Mouse (Mus musculus) heart, embryonic 15.5 days (tissue): ENCODE measurements around the gene Olig2. TPM values are rescaled to one million over a fixed set of nuclear protein-coding genes. Genes with fewer than 3 reads are reported as not detected.
A peak's percentile ranks its signal among the peaks of the same experiment; 100 is the strongest.

Experiments used
- ATAC-seq: fragments of 200-750 bp; cut with Nextera tagmentation; replicated peaks from 2 replicates; pipeline ENCODE4 v1.8.0; 2017; ENCODE audit warnings: low read depth, moderate TSS enrichment; ENCODE audit not compliant: insufficient number of reproducible peaks, insufficient read depth, low FRiP score
- H3K27ac ChIP-seq: fragments of 300-500 bp; sonication (generic); 2 replicates; pipeline ENCODE4 v1.5.1; 2015; ENCODE audit warnings: mild to moderate bottlenecking, inconsistent platforms
- H3K27me3 ChIP-seq: fragments of 300-500 bp; sonication (generic); 2 replicates; pipeline ENCODE4 v1.6.1; 2015; ENCODE audit warnings: inconsistent platforms
- H3K36me3 ChIP-seq: fragments of 300-500 bp; sonication (generic); 2 replicates; pipeline ENCODE4 v1.6.1; 2015; ENCODE audit warnings: mild to moderate bottlenecking, inconsistent platforms
- H3K4me1 ChIP-seq: fragments of 300-500 bp; sonication (generic); replicated peaks from 2 replicates; pipeline ENCODE4 v1.6.1; 2015; ENCODE audit warnings: inconsistent platforms
- H3K4me2 ChIP-seq: fragments of 300-500 bp; sonication (generic); 2 replicates; pipeline ENCODE4 v1.6.1; 2015; ENCODE audit warnings: inconsistent platforms, mild to moderate bottlenecking, moderate library complexity
- H3K4me3 ChIP-seq: fragments of 300-500 bp; sonication (generic); 2 replicates; pipeline ENCODE4 v1.5.1; 2015; ENCODE audit warnings: mild to moderate bottlenecking, inconsistent platforms
- H3K9ac ChIP-seq: fragments of 300-500 bp; sonication (generic); 2 replicates; pipeline ENCODE4 v1.6.1; 2015; ENCODE audit warnings: mild to moderate bottlenecking, inconsistent platforms
- H3K9me3 ChIP-seq: fragments of 300-500 bp; sonication (generic); replicated peaks from 2 replicates; pipeline ENCODE4 v1.6.1; 2016; ENCODE audit warnings: inconsistent platforms
- WGBS: fragments of 180-500 bp; shearing (Covaris S2); methylation state at CpG from one replicate; pipeline ENCODE4 v1.1.7; 2015; ENCODE audit warnings: mixed read lengths; 5-methylcytosine and 5-hydroxymethylcytosine counted together
- polyA plus RNA-seq: library from polyadenylated mRNA; unstranded; fragments of >200 nt; fragmentation: Nextera tagmentation; extraction: Ambion mirVana; gene quantifications from 2 replicates; pipeline ENCODE4 v1.2.1, GENCODE M21; 2015

The Olig2 gene
- polyA plus RNA-seq, 1 experiment from 2014 or later, result not detected

DNA sequence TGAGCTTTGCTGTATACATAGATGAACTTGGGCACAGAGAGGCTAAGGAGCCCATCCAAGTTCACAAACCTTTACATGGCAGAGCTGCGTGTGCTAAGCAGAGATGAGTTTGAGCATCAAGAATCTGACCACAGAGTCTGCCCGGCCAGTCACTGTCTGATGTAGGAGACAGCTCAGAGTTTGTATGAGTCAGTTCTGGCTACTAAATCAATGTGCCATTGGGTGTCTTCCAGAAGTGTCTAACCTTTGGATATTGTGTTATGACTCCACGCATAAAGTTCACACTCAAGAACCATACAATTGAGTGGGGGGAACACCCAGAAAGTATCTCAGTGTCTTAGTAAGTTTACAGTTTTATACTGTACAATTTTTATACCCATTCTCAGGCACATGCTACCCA is 35.6 kb downstream of the Olig2 start:
- no peak for ATAC-seq
- no peaks in the 10 kb centered on the region for H3K36me3 ChIP-seq
- H3K9ac ChIP-seq, result no peak overlapping the region
- no peak overlapping the region for H3K27ac ChIP-seq
- no peaks in the 10 kb centered on the region for H3K4me1 ChIP-seq
- H3K4me2 ChIP-seq, result no peak overlapping the region
- WGBS, result 80% methylated on average over 3 of the region's 3 CpGs
- H3K9me3 ChIP-seq, result no peaks in the 10 kb centered on the region
- H3K4me3 ChIP-seq, result no peak overlapping the region
- peaks cover 74% of the 10 kb centered on the region for H3K27me3 ChIP-seq

DNA sequence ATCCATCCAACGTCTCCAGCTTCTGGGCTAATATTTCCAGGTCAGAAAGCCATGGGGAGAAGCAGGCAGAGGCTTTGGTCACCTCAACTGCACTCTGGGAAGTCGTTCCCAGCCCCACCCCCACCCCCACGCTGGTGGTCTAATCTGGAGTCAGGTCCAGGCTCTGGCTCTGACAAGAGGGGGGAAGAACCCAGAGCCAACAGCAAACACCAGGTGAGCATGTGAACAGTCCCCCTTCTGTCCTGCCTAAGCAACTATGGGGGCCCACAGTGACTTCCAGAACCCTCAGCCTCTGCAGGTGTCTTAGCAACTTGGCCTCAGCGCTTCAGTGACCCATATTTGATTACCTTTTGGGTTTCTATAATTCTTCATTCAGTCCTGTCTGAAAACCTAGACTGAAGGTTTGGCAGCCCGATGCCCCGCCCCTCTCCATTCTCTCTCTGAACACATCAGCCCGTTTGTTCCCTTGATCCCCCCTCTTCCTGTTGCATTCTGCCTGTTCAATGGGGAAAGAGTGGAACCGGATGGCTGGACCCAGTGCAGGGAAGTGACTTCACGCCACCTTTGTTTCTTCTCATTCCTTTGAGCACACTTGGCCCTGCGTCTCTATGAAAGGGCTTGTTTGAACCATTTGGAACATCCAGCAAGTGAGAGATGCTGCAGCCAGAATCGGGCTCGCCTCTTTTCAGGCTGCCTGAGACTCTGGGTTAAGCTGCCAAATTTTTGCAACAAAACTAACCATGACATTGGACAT is 37.4 kb downstream of the Olig2 start:
- Histone ChIP-seq H3K27me3 (peaks cover 74% of the 10 kb centered on the region), H3K4me2 (no peak overlapping the region), H3K36me3 (no peaks in the 10 kb centered on the region), H3K27ac (no peak overlapping the region), H3K9me3 (no peaks in the 10 kb centered on the region), H3K4me1 (no peaks in the 10 kb centered on the region), H3K9ac (no peak overlapping the region), H3K4me3 (no peak overlapping the region)
- no peak for ATAC-seq
- 38% methylated on average over 12 of the region's 12 CpGs for WGBS

GRCm38 (mm10) chr16:91265972-91266371 is 40.7 kb downstream of the Olig2 start:
- no peak overlapping the region for H3K27ac ChIP-seq
- WGBS, result 80% methylated on average over 6 of the region's 6 CpGs
- no peak overlapping the region for H3K4me2 ChIP-seq
- no peaks in the 10 kb centered on the region for H3K36me3 ChIP-seq
- H3K27me3 ChIP-seq, result peaks cover 85% of the 10 kb centered on the region
- no peak overlapping the region for H3K4me3 ChIP-seq
- no peak for ATAC-seq
- H3K4me1 ChIP-seq, result peaks cover 19% of the 10 kb centered on the region
- no peak overlapping the region for H3K9ac ChIP-seq
- no peaks in the 10 kb centered on the region for H3K9me3 ChIP-seq

DNA sequence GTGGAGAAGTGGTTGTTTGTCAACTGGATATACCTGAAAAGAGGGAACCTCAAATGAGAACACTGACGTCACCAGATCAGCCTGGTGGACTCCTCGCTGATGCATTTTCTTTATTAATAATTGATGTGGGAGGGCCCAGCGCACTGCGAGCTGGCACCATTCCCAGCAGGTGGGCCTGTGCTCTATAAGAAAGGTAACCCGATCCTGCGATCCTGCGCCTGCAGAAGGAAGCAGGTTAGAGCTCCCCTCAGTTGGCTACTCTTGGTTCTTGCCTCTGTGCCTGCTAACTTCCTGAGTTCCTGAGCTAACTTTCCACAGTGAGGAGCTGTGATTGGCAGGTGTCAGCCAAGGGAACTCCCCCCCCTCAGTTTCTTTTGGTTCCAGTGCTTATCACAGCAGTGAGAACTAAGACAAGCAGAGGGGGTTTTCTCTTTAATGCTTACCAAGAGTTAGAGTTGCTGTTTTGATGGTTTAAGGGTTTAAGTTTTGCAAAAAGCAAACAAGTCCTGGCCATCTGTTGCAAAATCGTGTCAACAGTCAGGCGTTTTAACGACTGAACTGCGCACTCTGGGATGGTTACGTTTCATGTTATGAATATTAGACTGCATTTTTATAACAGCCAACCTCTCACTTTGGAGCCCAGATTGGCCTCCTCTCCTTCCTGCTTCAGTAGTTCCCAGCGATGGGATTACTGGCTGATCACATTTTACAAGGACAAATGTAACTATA is 43.6 kb downstream of the Olig2 start:
- Histone ChIP-seq H3K4me3 (peak overlapping the region; percentile 52), H3K9me3 (no peaks in the 10 kb centered on the region), H3K36me3 (no peaks in the 10 kb centered on the region), H3K4me1 (peaks cover 23% of the 10 kb centered on the region), H3K27ac (no peak overlapping the region), H3K27me3 (peaks cover 91% of the 10 kb centered on the region), H3K4me2 (peak overlapping the region; percentile 91), H3K9ac (no peak overlapping the region)
- no peak for ATAC-seq
- WGBS, result 14% methylated on average over 13 of the region's 13 CpGs

GRCm38 (mm10) chr16:91269468-91270211 is 44.4 kb downstream of the Olig2 start, which contains the start of gene Olig1:
Gene Olig1, plus strand, starts transcription at chr16:91269772.
- no peak within 1 kb of the TSS for H3K27ac ChIP-seq
- peaks cover 23% of the 10 kb centered on the region for H3K4me1 ChIP-seq
- H3K9ac ChIP-seq, result 0 out of 2 replicates have a peak within 1 kb of the TSS, but pooled peaks have one; percentile 14
- H3K36me3 ChIP-seq, result no peaks in the 10 kb centered on the region
- no peaks in the 10 kb centered on the region for H3K9me3 ChIP-seq
- 2% methylated on average over 64 of the region's 64 CpGs for WGBS
- ATAC-seq, result peak; percentile 56; the same call in 1 of the 2 replicates
- H3K4me2 ChIP-seq, result peak within 1 kb of the TSS; percentile 91
- H3K4me3 ChIP-seq, result peak within 1 kb of the TSS; percentile 52
- H3K27me3 ChIP-seq, result peaks cover 95% of the 10 kb centered on the region

DNA sequence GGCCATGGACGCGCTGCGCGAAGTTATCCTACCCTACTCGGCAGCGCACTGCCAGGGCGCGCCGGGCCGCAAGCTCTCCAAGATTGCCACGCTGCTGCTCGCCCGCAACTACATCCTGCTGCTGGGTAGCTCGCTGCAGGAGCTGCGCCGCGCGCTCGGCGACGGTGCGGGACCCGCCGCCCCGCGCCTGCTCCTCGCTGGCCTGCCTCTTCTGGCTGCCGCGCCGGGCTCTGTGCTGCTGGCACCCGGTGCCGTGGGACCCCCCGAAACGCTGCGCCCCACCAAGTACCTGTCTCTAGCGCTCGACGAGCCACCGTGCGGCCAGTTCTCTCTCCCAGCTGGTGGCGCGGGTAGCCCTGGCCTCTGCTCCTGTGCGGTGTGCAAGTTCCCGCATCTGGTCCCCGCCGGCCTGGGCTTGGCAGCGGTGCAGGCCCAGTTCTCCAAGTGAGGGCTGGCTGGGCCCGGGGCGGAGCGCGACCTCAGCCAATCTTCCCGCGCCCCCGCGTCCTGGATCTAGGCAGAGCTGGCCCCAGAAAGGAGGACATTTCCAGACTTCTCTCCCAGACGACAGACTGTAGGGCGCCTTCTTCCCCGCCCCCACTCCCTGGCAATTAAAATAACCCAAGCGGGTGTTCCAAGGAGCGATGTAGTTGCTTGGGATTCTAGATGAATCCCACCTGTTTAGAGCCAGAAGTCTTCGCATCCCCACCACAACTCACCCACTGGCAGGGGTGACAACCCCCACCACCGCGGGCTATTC is 45.1 kb downstream of the Olig2 start:
- Histone ChIP-seq H3K9me3 (no peaks in the 10 kb centered on the region), H3K4me2 (peak overlapping the region; percentile 91), H3K27ac (no peak overlapping the region), H3K4me3 (peak overlapping the region; percentile 52), H3K36me3 (no peaks in the 10 kb centered on the region), H3K27me3 (peaks cover 99% of the 10 kb centered on the region), H3K9ac (no peak overlapping the region), H3K4me1 (peaks cover 23% of the 10 kb centered on the region)
- ATAC-seq, result no peak
- WGBS, result under 1% methylated on average over 63 of the region's 63 CpGs

GRCm38 (mm10) chr16:91270982-91271549 is 45.8 kb downstream of the Olig2 start:
- H3K9me3 ChIP-seq, result no peaks in the 10 kb centered on the region
- H3K36me3 ChIP-seq, result no peaks in the 10 kb centered on the region
- H3K4me3 ChIP-seq, result peak overlapping the region; percentile 52
- no peak overlapping the region for H3K27ac ChIP-seq
- H3K4me1 ChIP-seq, result peaks cover 23% of the 10 kb centered on the region
- peak overlapping the region; percentile 91; the same call in 1 of the 2 replicates for H3K4me2 ChIP-seq
- peaks cover 99% of the 10 kb centered on the region for H3K27me3 ChIP-seq
- WGBS, result 1% methylated on average over 29 of the region's 29 CpGs
- no peak overlapping the region for H3K9ac ChIP-seq
- ATAC-seq, result no peak

GRCm38 (mm10) chr16:91271634-91272033 is 46.4 kb downstream of the Olig2 start:
- Histone ChIP-seq H3K4me3 (no peak overlapping the region), H3K4me2 (no peak overlapping the region), H3K36me3 (no peaks in the 10 kb centered on the region), H3K27me3 (peaks cover 99% of the 10 kb centered on the region), H3K27ac (no peak overlapping the region), H3K4me1 (peaks cover 23% of the 10 kb centered on the region), H3K9me3 (no peaks in the 10 kb centered on the region), H3K9ac (no peak overlapping the region)
- no peak for ATAC-seq
- WGBS, result 4% methylated on average over 20 of the region's 20 CpGs
